Mouse (Mus musculus) embryonic facial prominence, embryonic 11.5 days (tissue): ENCODE data around the gene Arl15. TPM values are rescaled to one million over a fixed set of nuclear protein-coding genes. Genes with fewer than 3 reads are reported as not detected.

ENCODE experiments used
- ATAC-seq: fragments of 200-750 bp; cut with Nextera tagmentation; replicated peaks from 2 replicates; pipeline ENCODE4 v1.8.0; 2017; ENCODE audit warnings: low read depth; ENCODE audit not compliant: insufficient number of reproducible peaks, low FRiP score, low TSS enrichment
- DNase-seq: peaks from one replicate; pipeline ENCODE4 v3.0.0-alpha.2; 2015; ENCODE audit warnings: low spot score
- H3K27ac ChIP-seq: fragments of 300-500 bp; sonication (generic); replicated peaks from 2 replicates; pipeline ENCODE4 v1.5.1; 2014; ENCODE audit warnings: mild to moderate bottlenecking, low read depth, low read length, control low read depth
- H3K27me3 ChIP-seq: fragments of 300-500 bp; sonication (generic); 2 replicates; pipeline ENCODE4 v1.6.1; 2014; ENCODE audit warnings: mild to moderate bottlenecking, low read length, moderate library complexity, mixed read lengths; ENCODE audit not compliant: control insufficient read depth, insufficient read depth
- H3K36me3 ChIP-seq: fragments of 300-500 bp; sonication (generic); replicated peaks from 2 replicates; pipeline ENCODE4 v1.6.1; 2014; ENCODE audit warnings: low read depth, mild to moderate bottlenecking, low read length, moderate library complexity, mixed read lengths; ENCODE audit not compliant: control insufficient read depth, insufficient read depth
- H3K4me1 ChIP-seq: fragments of 300-500 bp; sonication (generic); 2 replicates; pipeline ENCODE4 v1.6.1; 2014; ENCODE audit warnings: low read length, mixed read lengths; ENCODE audit not compliant: control insufficient read depth, insufficient read depth
- H3K4me2 ChIP-seq: fragments of 300-500 bp; sonication (generic); 2 replicates; pipeline ENCODE4 v1.6.1; 2014; ENCODE audit warnings: low read depth, mild to moderate bottlenecking, control low read depth, low read length, moderate library complexity
- H3K4me3 ChIP-seq: fragments of 300-500 bp; sonication (generic); 2 replicates; pipeline ENCODE4 v1.5.1; 2014; ENCODE audit warnings: low read depth, low read length, control low read depth
- H3K9ac ChIP-seq: fragments of 300-500 bp; sonication (generic); replicated peaks from 2 replicates; pipeline ENCODE4 v1.6.1; 2014; ENCODE audit warnings: mild to moderate bottlenecking, control low read depth, low read length
- H3K9me3 ChIP-seq: fragments of 300-500 bp; sonication (generic); replicated peaks from 2 replicates; pipeline ENCODE4 v1.6.1; 2016; ENCODE audit warnings: mild to moderate bottlenecking, low read length, inconsistent platforms, mixed read lengths; ENCODE audit not compliant: control insufficient read depth
- WGBS: fragments of 180-500 bp; shearing (Covaris S2); extraction: QIAGEN DNeasy Blood & Tissue Kit; methylation state at CpG from one replicate; pipeline ENCODE4 v1.1.7; 2014; 5-methylcytosine and 5-hydroxymethylcytosine counted together
- polyA plus RNA-seq: library from polyadenylated mRNA; unstranded; fragments of >200 nt; fragmentation: Nextera tagmentation; extraction: Ambion mirVana; gene quantifications from 2 replicates; pipeline ENCODE4 v1.2.1, GENCODE M21; 2014

Arl15 gene
- polyA plus RNA-seq, 1 experiment from 2014 or later = 10.9 TPM

GRCm38 (mm10) chr13:113941943-113942342 is 147.6 kb downstream of the Arl15 start:
- DNase-seq = no peak
- WGBS = 88% methylated on average over 3 of the region's 3 CpGs
- Histone ChIP-seq H3K4me1 (no peaks in the 10 kb centered on the region), H3K36me3 (no peaks in the 10 kb centered on the region), H3K27ac (no peak overlapping the region), H3K4me2 (no peak overlapping the region), H3K27me3 (no peaks in the 10 kb centered on the region), H3K9me3 (no peaks in the 10 kb centered on the region), H3K4me3 (no peak overlapping the region), H3K9ac (no peak overlapping the region)
- ATAC-seq = no peak

- no peaks in the 10 kb centered on the region for H3K27me3 ChIP-seq
Observed at GRCm38 (mm10) chr13:113947546-113947945, 153.2 kb downstream of the Arl15 start.

GRCm38 (mm10) chr13:113949708-113950107 is 155.4 kb downstream of the Arl15 start:
- WGBS = 57% methylated on average over 5 of the region's 5 CpGs
- DNase-seq (no peak), ATAC-seq (no peak)
- no peaks in the 10 kb centered on the region for H3K27me3 ChIP-seq
- no peaks in the 10 kb centered on the region for H3K9me3 ChIP-seq
- no peaks in the 10 kb centered on the region for H3K36me3 ChIP-seq
- no peak overlapping the region for H3K4me2 ChIP-seq
- H3K27ac ChIP-seq = no peak overlapping the region
- no peak overlapping the region for H3K9ac ChIP-seq
- H3K4me3 ChIP-seq = no peak overlapping the region
- no peaks in the 10 kb centered on the region for H3K4me1 ChIP-seq

More at GRCm38 (mm10) chr13:113947546-113947945, 153.2 kb downstream of the Arl15 start:
- Histone ChIP-seq H3K36me3 (no peaks in the 10 kb centered on the region), H3K9me3 (no peaks in the 10 kb centered on the region), H3K4me1 (no peaks in the 10 kb centered on the region), H3K4me3 (no peak overlapping the region), H3K9ac (no peak overlapping the region), H3K27ac (no peak overlapping the region), H3K4me2 (no peak overlapping the region)
- no peak for ATAC-seq
- 75% methylated on average over 4 of the region's 4 CpGs for whole genome bisulfite sequencing
- DNase-seq = no peak

- no peak for DNase-seq
- Histone ChIP-seq H3K9me3 (no peaks in the 10 kb centered on the region), H3K9ac (no peak overlapping the region), H3K4me2 (no peak overlapping the region), H3K27ac (no peak overlapping the region), H3K4me1 (no peaks in the 10 kb centered on the region), H3K36me3 (no peaks in the 10 kb centered on the region), H3K27me3 (no peaks in the 10 kb centered on the region), H3K4me3 (no peak overlapping the region)
- 86% methylated on average over 6 of the region's 6 CpGs for WGBS
- no peak for ATAC-seq
Observed at GRCm38 (mm10) chr13:113950131-113950530, 155.8 kb downstream of the Arl15 start.

GRCm38 (mm10) chr13:113957438-113957837 is 163.1 kb downstream of the Arl15 start:
- no peaks in the 10 kb centered on the region for H3K27me3 ChIP-seq
- 86% methylated on average over 4 of the region's 4 CpGs for WGBS
- DNase-seq (no peak), ATAC-seq (no peak)
- no peaks in the 10 kb centered on the region for H3K9me3 ChIP-seq
- H3K4me3 ChIP-seq = no peak overlapping the region
- no peaks in the 10 kb centered on the region for H3K36me3 ChIP-seq
- no peaks in the 10 kb centered on the region for H3K4me1 ChIP-seq
- no peak overlapping the region for H3K27ac ChIP-seq
- no peak overlapping the region for H3K9ac ChIP-seq
- H3K4me2 ChIP-seq = no peak overlapping the region

- no peak for DNase-seq
- H3K4me3 ChIP-seq = no peak overlapping the region
- no peaks in the 10 kb centered on the region for H3K27me3 ChIP-seq
- 80% methylated on average over 9 of the region's 9 CpGs for WGBS
- no peaks in the 10 kb centered on the region for H3K9me3 ChIP-seq
- H3K36me3 ChIP-seq = no peaks in the 10 kb centered on the region
- H3K9ac ChIP-seq = no peak overlapping the region
- H3K27ac ChIP-seq = no peak overlapping the region
- no peak for ATAC-seq
- H3K4me2 ChIP-seq = no peak overlapping the region
- H3K4me1 ChIP-seq = no peaks in the 10 kb centered on the region
Observed at GRCm38 (mm10) chr13:113964945-113965344, 170.6 kb downstream of the Arl15 start.

GRCm38 (mm10) chr13:113970706-113971105 is 176.4 kb downstream of the Arl15 start:
- Histone ChIP-seq H3K36me3 (no peaks in the 10 kb centered on the region), H3K4me2 (no peak overlapping the region), H3K9me3 (no peaks in the 10 kb centered on the region), H3K4me1 (no peaks in the 10 kb centered on the region), H3K9ac (no peak overlapping the region), H3K4me3 (no peak overlapping the region), H3K27ac (no peak overlapping the region), H3K27me3 (no peaks in the 10 kb centered on the region)
- ATAC-seq (no peak), DNase-seq (no peak)
- 83% methylated on average over 5 of the region's 5 CpGs for WGBS

GRCm38 (mm10) chr13:113972401-113972800 is 178.1 kb downstream of the Arl15 start:
- Histone ChIP-seq H3K9ac (no peak overlapping the region), H3K9me3 (no peaks in the 10 kb centered on the region), H3K27me3 (no peaks in the 10 kb centered on the region), H3K4me2 (no peak overlapping the region), H3K4me1 (no peaks in the 10 kb centered on the region), H3K36me3 (no peaks in the 10 kb centered on the region), H3K27ac (no peak overlapping the region), H3K4me3 (no peak overlapping the region)
- DNase-seq (no peak), ATAC-seq (no peak)
- WGBS = 87% methylated on average over 7 of the region's 7 CpGs
